Mouse (Mus musculus): ENCODE measurements around the gene Bnc1. TPM values are rescaled to one million over a fixed set of nuclear protein-coding genes. Genes with fewer than 3 reads are reported as not detected.
A peak's percentile ranks its signal among the peaks of the same experiment; 100 is the strongest.

The Bnc1 gene
- polyA plus RNA-seq (2016; fragmentation: Nextera tagmentation; extraction: Ambion mirVana): 0.31 and 0.57 TPM in 2 replicates

DNA sequence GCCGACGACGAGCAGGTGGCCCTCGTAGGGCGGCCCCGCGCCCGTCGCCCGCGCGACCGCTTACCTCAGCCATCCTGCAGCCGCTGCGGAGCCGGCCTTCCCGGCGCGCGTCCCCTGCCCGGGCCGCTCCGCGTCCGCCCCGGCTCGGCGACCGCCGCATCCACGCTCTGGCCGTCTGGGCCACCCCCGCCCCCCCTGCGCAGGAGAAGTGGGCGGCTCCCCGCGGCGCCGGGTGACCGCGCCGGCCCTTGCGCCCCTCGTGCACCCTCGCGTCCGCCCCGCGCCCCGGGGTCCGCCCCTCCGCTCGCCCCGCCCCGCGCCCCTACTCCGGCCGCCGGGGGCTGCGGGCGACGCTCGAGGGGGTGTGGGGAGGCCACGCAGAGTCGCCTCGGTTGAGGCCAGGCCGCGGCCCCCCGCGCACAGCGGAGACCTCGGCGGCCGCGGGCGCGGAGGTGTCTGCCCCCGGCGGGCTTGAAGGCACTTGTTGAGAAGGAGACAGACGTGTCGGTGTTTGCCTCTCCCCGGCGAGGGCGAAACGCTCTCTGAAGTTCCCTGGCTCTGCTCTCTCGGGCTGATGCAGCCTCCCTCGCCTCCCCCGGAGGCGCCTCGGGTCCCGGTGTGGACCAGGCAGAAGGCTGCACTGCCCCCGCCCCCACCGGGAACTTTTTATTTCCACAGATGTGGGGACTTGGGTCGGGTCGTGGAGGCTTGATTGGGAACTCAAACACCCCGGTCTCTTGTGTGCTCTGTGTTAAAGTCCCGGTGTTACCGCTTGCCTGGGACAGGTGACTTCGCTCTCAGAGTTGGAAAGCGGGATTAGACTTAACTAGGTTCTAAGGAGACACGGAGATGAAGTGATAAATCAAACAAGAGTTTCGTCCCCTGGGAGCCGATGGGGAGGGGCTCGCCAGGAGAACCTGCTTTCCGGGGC is at the start of gene Bnc1:
Bnc1 (minus strand) TSS at position 162 of the 931 bp plus-strand sequence.
- peaks cover 98% of the 10 kb centered on the region for H3K27me3 ChIP-seq (ENCODE audit: low read depth, poor library complexity, severe bottlenecking)
- DNase-seq (ENCODE audit: low spot score): peak; percentile 57
- WGBS: under 1% methylated on average over 104 of the region's 105 CpGs
- peak within 1 kb of the TSS; percentile 69 for H3K27ac ChIP-seq (replicated peaks)
- H3K4me1 ChIP-seq: peaks cover 20% of the 10 kb centered on the region
- no peaks in the 10 kb centered on the region for H3K36me3 ChIP-seq
- no peaks in the 10 kb centered on the region for H3K9me3 ChIP-seq (replicated peaks)
- peak within 1 kb of the TSS; percentile 68 for H3K4me3 ChIP-seq

DNA sequence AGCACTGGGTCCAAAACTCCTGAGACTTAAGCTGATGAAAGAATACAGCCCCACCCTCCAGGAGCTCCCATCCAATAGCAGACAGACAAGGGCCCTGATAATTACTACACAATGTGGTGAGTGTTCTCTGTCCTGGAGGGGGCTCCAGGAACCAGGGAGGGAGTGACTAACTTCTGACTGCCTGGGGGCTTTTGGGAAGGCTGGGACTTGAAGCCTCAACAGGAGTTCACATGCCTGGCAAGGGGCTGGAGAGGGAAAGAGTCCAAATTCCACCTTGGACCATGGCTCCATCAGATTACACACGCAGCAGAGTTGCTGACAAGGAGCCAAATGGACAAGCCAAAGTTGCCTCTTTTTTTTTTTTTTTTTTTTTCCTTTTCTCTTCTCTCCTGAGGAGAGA is 41.3 kb upstream of the Bnc1 start:
- no peaks in the 10 kb centered on the region for H3K27me3 ChIP-seq (ENCODE audit: low read depth, poor library complexity, severe bottlenecking)
- DNase-seq (ENCODE audit: low spot score): no peak
- H3K36me3 ChIP-seq: no peaks in the 10 kb centered on the region
- 70% methylated on average over 1 of the region's 1 CpGs for WGBS
- no peak overlapping the region for H3K4me3 ChIP-seq
- H3K9me3 ChIP-seq (replicated peaks): no peaks in the 10 kb centered on the region
- H3K27ac ChIP-seq (replicated peaks): no peak overlapping the region
- 0 out of 2 replicates have a peak, but pooled peaks cover 3% of the 10 kb centered on the region for H3K4me1 ChIP-seq

DNA sequence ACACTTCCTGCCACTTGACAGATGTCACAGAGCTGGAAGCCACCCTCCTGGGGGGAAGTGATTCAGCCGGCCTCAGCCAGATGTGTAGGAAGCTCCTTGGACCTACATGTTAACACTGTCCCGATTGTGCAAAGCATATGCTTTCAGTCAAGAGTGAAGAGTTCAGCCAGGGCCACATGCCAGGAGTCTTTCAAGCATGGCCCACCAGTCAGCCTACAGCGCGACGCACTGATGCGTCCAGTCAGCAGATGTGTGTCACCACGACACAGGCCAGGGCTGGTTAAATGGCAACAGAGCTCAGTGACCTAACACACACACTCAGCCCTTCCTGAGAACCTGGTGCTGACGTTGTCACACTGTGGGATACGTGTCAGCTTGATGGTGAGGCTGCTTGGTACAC is 37.6 kb upstream of the Bnc1 start:
- 0 out of 2 replicates have a peak, but pooled peaks cover 3% of the 10 kb centered on the region for H3K4me1 ChIP-seq
- WGBS: 72% methylated on average over 9 of the region's 9 CpGs
- DNase-seq (ENCODE audit: low spot score): no peak
- no peaks in the 10 kb centered on the region for H3K9me3 ChIP-seq (replicated peaks)
- no peaks in the 10 kb centered on the region for H3K36me3 ChIP-seq
- H3K4me3 ChIP-seq: no peak overlapping the region
- H3K27me3 ChIP-seq (ENCODE audit: low read depth, poor library complexity, severe bottlenecking): no peaks in the 10 kb centered on the region
- no peak overlapping the region for H3K27ac ChIP-seq (replicated peaks)

DNA sequence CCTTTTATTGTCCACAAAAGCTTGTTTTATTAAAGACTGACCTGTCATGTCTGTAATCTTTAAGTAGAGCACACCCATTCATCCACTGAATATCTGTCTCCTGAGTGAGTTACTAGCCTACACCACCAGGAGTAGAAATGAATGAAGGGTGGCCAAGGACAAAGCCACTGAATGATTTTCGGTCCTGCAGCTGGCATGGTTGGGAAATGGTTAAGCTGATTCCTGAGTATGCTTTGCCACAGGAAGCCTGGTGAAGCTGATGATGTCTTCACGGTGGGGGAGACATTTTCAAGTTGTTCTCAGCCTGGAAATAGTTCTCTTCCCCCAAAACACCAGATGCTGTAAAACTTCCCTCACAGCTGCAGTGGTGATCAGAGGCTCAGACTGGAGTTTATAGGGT is 33.7 kb upstream of the Bnc1 start:
- WGBS: 65% methylated on average over 2 of the region's 2 CpGs

DNA sequence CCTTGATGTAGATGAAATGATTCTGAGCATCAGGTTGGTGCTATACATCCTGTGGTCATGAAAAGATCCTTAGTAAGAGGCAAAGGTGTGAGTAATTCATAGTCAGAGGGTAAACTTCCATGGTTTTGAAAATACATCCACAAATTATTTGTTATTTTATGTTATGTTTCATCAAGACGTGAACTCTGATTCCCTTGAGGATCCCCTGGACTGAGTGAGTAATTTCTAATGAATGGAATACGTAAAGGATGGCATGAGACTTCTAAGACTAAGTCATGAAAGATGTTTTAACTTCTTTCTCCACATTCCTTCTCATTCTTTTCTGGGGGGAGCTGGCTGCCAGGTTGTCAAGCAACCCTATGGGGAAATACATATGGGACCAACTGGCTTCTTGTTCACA is 31.6 kb upstream of the Bnc1 start:
- Histone ChIP-seq H3K4me1 (no peaks in the 10 kb centered on the region), H3K36me3 (no peaks in the 10 kb centered on the region), H3K9me3 (replicated peaks) (no peaks in the 10 kb centered on the region), H3K27ac (replicated peaks) (no peak overlapping the region), H3K4me3 (no peak overlapping the region), H3K27me3 (ENCODE audit: low read depth, poor library complexity, severe bottlenecking) (peaks cover 3% of the 10 kb centered on the region; the same call in 1 of the 2 replicates)
- WGBS: 85% methylated on average over 2 of the region's 2 CpGs
- DNase-seq (ENCODE audit: low spot score): no peak

More for the DNA sequence above, 33.7 kb upstream of the Bnc1 start:
- no peak overlapping the region for H3K4me3 ChIP-seq
- no peak overlapping the region for H3K27ac ChIP-seq (replicated peaks)
- H3K4me1 ChIP-seq: 0 out of 2 replicates have a peak, but pooled peaks cover 3% of the 10 kb centered on the region
- no peak for DNase-seq (ENCODE audit: low spot score)
- no peaks in the 10 kb centered on the region for H3K9me3 ChIP-seq (replicated peaks)
- no peaks in the 10 kb centered on the region for H3K27me3 ChIP-seq (ENCODE audit: low read depth, poor library complexity, severe bottlenecking)
- H3K36me3 ChIP-seq: no peaks in the 10 kb centered on the region

DNA sequence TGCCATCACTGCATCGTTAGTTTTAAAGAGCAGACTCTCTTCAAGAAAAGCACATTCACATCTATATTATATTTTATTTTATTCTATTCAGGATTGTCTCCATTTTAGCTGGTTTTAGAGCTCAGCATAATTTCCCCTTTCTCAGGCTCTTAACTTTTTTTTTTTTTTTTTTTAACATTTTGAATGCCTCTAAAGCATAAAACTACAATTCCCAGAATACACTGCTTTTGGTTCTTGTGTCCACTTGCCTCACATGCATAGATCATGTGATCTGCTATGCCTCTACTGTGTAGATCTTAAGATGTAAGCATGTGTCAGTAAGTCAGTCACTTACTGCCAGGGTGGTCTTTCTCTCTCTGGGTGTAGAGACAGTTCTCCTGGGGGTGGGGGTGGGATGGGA is 30.3 kb upstream of the Bnc1 start:
- no peak for DNase-seq (ENCODE audit: low spot score)
- H3K36me3 ChIP-seq: no peaks in the 10 kb centered on the region
- WGBS: 93% methylated on average over 1 of the region's 1 CpGs
- H3K4me3 ChIP-seq: no peak overlapping the region
- peaks cover 16% of the 10 kb centered on the region for H3K27me3 ChIP-seq (ENCODE audit: low read depth, poor library complexity, severe bottlenecking)
- H3K27ac ChIP-seq (replicated peaks): no peak overlapping the region
- no peaks in the 10 kb centered on the region for H3K9me3 ChIP-seq (replicated peaks)
- H3K4me1 ChIP-seq: peaks cover 2% of the 10 kb centered on the region

DNA sequence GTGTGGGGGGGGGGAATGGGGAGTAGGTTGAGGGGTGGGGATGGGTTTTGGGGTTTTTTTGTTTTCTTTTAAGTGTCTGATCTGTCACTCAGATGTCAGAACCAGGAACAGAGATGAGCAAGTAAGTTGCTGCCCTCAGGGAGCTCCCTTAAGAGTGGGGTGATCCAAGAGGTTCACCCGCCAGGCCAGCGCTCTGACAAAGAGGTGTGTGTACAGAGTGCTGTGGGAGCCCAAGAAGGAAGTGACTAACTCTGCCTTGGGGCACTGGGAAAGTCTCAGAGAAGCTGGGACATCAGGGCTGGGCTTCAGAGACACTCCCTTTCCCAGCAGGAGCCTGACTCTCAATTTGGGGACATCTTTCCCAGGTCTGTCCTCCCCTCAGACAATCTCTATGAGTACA is 25.9 kb upstream of the Bnc1 start:
- Histone ChIP-seq H3K27ac (replicated peaks) (no peak overlapping the region), H3K36me3 (no peaks in the 10 kb centered on the region)
- 85% methylated on average over 2 of the region's 2 CpGs for WGBS

DNA sequence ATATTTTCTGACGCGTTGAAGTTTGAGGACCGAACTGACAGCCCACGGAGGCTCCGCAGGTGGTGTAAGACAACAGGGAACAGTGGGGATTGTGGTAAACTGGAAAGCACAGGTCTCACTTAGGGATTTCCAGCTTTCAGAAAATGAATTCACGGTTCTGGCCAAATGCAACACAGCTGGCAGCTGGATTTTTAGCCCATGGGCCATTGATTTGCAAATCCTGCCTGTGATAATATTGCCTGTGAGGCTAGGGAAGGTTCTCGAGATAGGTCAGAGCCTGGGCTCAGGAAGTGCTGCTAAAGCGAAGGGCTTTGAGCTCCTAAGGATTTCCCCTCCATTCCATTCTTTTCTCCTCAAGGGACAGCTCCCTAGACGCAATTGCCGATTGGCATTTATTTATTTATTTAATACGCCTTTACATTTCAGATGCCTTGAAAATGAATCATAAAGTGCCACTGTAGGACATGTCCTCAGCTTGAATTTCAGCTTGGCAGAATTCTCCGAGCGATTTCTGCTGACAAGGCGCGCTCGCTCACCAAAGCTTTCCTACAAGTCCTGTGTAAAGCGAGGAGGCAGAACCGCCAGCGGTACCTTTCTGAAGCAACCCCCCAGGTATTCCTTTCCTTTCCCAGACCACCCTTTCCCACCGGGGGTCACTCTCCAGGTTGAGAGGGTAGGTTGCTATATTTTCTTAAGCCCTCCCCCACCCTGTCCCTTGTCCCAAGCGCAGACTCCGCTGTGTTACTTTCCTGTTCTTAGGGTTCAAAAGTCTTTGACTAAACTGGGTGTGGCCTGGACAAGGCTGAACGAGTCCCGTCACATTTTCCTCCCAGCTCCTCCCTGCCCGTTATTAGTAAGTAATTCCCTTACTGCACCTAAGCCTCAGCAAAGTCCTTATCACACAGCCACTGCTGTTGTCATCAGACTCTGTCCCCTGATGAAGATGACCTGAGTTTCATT is 24.9 kb upstream of the Bnc1 start:
- no peaks in the 10 kb centered on the region for H3K36me3 ChIP-seq
- H3K9me3 ChIP-seq (replicated peaks): no peaks in the 10 kb centered on the region
- peak overlapping the region; percentile 39 for H3K4me3 ChIP-seq
- peaks cover 12% of the 10 kb centered on the region for H3K4me1 ChIP-seq
- no peak overlapping the region for H3K27ac ChIP-seq (replicated peaks)
- 3% methylated on average over 25 of the region's 25 CpGs for WGBS
- DNase-seq (ENCODE audit: low spot score): no peak
- H3K27me3 ChIP-seq (ENCODE audit: low read depth, poor library complexity, severe bottlenecking): peaks cover 48% of the 10 kb centered on the region

More for the DNA sequence above, 25.9 kb upstream of the Bnc1 start:
- H3K9me3 ChIP-seq (replicated peaks): no peaks in the 10 kb centered on the region
- H3K4me1 ChIP-seq: peaks cover 12% of the 10 kb centered on the region
- peaks cover 46% of the 10 kb centered on the region for H3K27me3 ChIP-seq (ENCODE audit: low read depth, poor library complexity, severe bottlenecking)
- no peak for DNase-seq (ENCODE audit: low spot score)
- H3K4me3 ChIP-seq: no peak overlapping the region

DNA sequence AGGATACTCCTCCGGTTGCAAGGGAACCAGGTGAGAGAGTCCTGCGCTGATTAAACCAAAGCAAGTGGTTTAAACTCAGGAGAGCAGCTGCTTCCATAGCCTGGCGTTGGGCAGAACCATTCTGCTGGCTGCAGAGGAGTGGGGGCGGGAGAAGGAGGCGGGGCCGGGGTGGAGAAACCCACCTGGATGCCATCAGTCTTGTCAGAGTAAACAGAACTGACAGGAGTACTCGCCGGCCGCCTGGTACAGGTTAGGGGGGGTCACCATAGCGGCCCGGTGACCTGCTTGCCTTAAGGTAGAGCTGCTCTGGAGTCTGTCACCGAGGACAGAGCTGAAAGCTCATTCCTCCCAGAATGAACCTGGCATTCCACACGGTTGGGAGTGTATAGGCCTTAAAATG is 20.4 kb upstream of the Bnc1 start:
- peaks cover 38% of the 10 kb centered on the region for H3K27me3 ChIP-seq (ENCODE audit: low read depth, poor library complexity, severe bottlenecking)
- H3K36me3 ChIP-seq: no peaks in the 10 kb centered on the region
- peaks cover 10% of the 10 kb centered on the region for H3K4me1 ChIP-seq
- H3K9me3 ChIP-seq (replicated peaks): no peaks in the 10 kb centered on the region
- no peak for DNase-seq (ENCODE audit: low spot score)
- H3K27ac ChIP-seq (replicated peaks): no peak overlapping the region
- H3K4me3 ChIP-seq: no peak overlapping the region
- 24% methylated on average over 13 of the region's 13 CpGs for WGBS

DNA sequence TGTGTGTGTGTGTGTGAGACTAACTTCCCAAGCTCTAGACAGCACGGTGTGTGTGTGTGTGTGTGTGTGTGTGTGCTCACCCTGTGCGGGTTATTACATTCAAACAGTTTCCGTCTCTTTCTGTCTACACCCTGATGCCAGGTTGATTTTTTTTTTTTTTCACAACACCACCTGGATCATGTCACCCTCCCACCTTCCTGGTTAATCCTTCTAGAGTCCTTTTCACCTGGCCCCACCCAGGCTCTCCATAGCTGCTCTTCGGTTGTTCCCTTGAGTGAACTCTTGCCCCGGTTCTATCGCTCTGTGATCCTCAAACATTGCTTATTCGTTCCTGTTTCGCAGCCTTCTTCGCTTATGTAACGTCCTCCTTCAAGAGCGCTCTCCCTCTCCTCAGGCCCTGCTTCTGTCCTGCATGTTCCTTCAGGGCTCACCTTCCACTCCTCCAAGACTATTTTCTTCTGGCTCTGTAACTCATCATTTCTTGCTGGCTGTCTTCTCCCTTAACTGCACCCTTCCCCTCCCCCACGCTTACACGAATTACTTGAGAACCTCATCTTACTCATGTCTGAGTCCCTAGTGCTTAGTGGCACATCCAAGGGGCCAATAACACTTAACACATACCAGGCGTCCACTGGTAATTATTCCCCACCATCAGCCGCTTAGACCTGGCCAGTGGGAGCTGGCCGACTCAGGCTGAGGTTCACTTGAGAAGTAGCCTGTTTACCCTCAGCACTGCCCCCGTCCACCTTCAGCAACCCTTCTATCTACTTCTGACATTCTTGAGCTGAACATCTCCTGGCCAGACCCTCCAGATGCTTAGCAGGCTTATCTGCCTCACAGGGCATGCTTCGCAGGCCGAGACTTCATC is 19.7 kb upstream of the Bnc1 start:
- Histone ChIP-seq H3K27ac (replicated peaks) (no peak overlapping the region), H3K36me3 (no peaks in the 10 kb centered on the region), H3K27me3 (ENCODE audit: low read depth, poor library complexity, severe bottlenecking) (peaks cover 31% of the 10 kb centered on the region), H3K9me3 (replicated peaks) (no peaks in the 10 kb centered on the region), H3K4me1 (peaks cover 3% of the 10 kb centered on the region), H3K4me3 (no peak overlapping the region)
- WGBS: 74% methylated on average over 18 of the region's 19 CpGs
- no peak for DNase-seq (ENCODE audit: low spot score)

DNA sequence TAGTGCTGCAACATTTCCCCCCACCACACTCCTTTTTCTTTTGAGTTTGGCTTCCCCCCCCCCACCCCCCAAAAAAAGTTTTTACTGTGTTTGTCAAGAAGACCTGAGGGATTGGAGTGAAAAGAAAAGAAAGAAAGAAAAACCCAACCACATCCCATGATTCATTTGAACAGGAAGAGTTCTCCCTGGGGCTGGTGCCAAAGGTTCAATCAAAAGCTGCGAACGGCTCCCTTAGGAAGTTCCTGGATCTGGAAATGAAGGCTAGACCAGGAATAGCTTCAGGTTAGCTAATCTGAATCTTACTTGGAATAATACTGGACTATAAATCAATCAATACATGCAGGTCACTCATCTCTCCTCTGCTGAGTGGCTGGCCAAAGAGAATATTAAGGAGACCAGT is 15.1 kb upstream of the Bnc1 start:
- no peak for DNase-seq (ENCODE audit: low spot score)
- Histone ChIP-seq H3K27me3 (ENCODE audit: low read depth, poor library complexity, severe bottlenecking) (peaks cover 9% of the 10 kb centered on the region; the same call in 1 of the 2 replicates), H3K36me3 (no peaks in the 10 kb centered on the region), H3K27ac (replicated peaks) (no peak overlapping the region), H3K4me3 (no peak overlapping the region), H3K9me3 (replicated peaks) (no peaks in the 10 kb centered on the region), H3K4me1 (no peaks in the 10 kb centered on the region)
- 80% methylated on average over 2 of the region's 2 CpGs for WGBS

DNA sequence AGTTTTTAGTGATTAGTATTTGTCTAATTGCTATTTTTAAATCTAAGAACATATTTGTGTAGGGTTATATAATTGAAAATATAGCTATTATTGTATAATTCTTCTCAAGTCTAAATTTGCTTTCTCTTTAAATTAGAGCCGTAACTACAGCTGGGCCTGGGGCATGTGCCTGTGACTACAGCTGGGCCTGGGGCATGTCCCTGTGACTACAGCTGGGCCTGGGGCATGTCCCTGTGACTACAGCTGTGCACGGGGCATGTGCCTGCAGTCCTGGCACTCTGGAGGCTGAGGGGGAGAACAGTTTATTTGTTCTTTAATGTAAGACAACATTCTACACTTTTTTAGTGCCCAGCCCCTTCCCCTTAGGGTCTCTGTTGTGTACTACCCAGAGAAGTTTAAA is 12.1 kb upstream of the Bnc1 start:
- H3K4me1 ChIP-seq: no peaks in the 10 kb centered on the region
- WGBS: 82% methylated on average over 2 of the region's 2 CpGs
- no peaks in the 10 kb centered on the region for H3K36me3 ChIP-seq
- no peaks in the 10 kb centered on the region for H3K9me3 ChIP-seq (replicated peaks)
- H3K27ac ChIP-seq (replicated peaks): no peak overlapping the region
- no peak for DNase-seq (ENCODE audit: low spot score)
- H3K4me3 ChIP-seq: no peak overlapping the region
- H3K27me3 ChIP-seq (ENCODE audit: low read depth, poor library complexity, severe bottlenecking): peaks cover 3% of the 10 kb centered on the region
